13 mouse cellular contexts compared by ENCODE assay signal in genomic region chr2:135883359-135883758, GRCm38 (mm10).
"Had no signal": no experiment of that assay in that cellular context is flagged by ENCODE, and none has a peak within 500 bp of the region (broad histone marks: within the 10 kb centered on the region; RNA-seq: fewer than 3 reads in every experiment).

No protein-coding gene starts in this region.

- H3K4me1 ChIP-seq: midbrain, embryonic 12.5 days; midbrain, embryonic 15.5 days; neural tube, embryonic 12.5 days had no signal

- DNase-seq: lung, adult 18-20 months; lung, embryonic 14.5 days; lung, postnatal 4 days; right cerebral cortex, postnatal 14 days; thymus, adult 2 months; thymus, postnatal 25 days; thymus, postnatal 4 days had no signal

- H3K4me2 ChIP-seq: lung, embryonic 14.5 days; midbrain, embryonic 12.5 days; midbrain, embryonic 15.5 days; neural tube, embryonic 12.5 days; stomach, embryonic 15.5 days had no signal

- H3K4me3 ChIP-seq: megakaryocyte, embryonic 14.5 days; midbrain, embryonic 12.5 days; midbrain, embryonic 15.5 days; neural tube, embryonic 12.5 days; stomach, embryonic 15.5 days had no signal

- H3K36me3 ChIP-seq: midbrain, embryonic 12.5 days; midbrain, embryonic 15.5 days; neural tube, embryonic 12.5 days; stomach, embryonic 15.5 days had no signal

- ATAC-seq: midbrain, embryonic 15.5 days had no signal

- H3K9me3 ChIP-seq: megakaryocyte, embryonic 14.5 days; midbrain, embryonic 12.5 days; midbrain, embryonic 15.5 days; neural tube, embryonic 12.5 days; stomach, embryonic 15.5 days had no signal

- H3K27ac ChIP-seq: midbrain, embryonic 12.5 days; midbrain, embryonic 15.5 days; neural tube, embryonic 12.5 days; stomach, embryonic 15.5 days; stomach, postnatal 0 days had no signal

- H3K9ac ChIP-seq: lung, embryonic 14.5 days; midbrain, embryonic 12.5 days; midbrain, embryonic 15.5 days; neural tube, embryonic 12.5 days; stomach, embryonic 15.5 days had no signal

- H3K27me3 ChIP-seq: megakaryocyte, embryonic 14.5 days; midbrain, embryonic 12.5 days; midbrain, embryonic 15.5 days; neural tube, embryonic 12.5 days; stomach, embryonic 15.5 days had no signal
